Mouse (Mus musculus) kidney, adult 2 months (tissue): ENCODE measurements around the gene Hinfp.

Experiments used
- CTCF ChIP-seq: fragments of 200-500 bp; conservative IDR thresholded peaks from 2 replicates; pipeline ENCODE4 v1.5.1; 2011; ENCODE audit warnings: low read depth, mild to moderate bottlenecking, control low read depth, low read length, moderate library complexity, mixed read lengths; ENCODE audit not compliant: insufficient read depth, insufficient read length
- POLR2A ChIP-seq: fragments of 200-500 bp; IDR thresholded peaks from one replicate; pipeline ENCODE4 v1.6.1; 2011; ENCODE audit warnings: low read depth, low read length, control low read depth

- TF ChIP-seq POLR2A (no peak), CTCF (no peak)
These were observed 46.9 kb upstream of the Hinfp start for GRCm38 (mm10) chr9:44352337-44352736.
